Mouse (Mus musculus) olfactory bulb, adult 2 months (tissue): ENCODE measurements around the gene Afap1l2.

ENCODE experiments used
- CTCF ChIP-seq: fragments of 200-500 bp; IDR thresholded peaks from 2 replicates; pipeline ENCODE4 v1.5.1; 2012; ENCODE audit warnings: low read depth, mild to moderate bottlenecking, low read length, moderate library complexity; ENCODE audit not compliant: insufficient read depth
- POLR2A ChIP-seq: fragments of 200-500 bp; IDR thresholded peaks from 2 replicates; pipeline ENCODE4 v1.6.1; 2012; ENCODE audit warnings: mild to moderate bottlenecking, low read depth, low read length, moderate library complexity; ENCODE audit not compliant: insufficient read depth

GRCm38 (mm10) chr19:56920232-56920631, 87.8 kb downstream of the Afap1l2 start:
- no peak for TF ChIP-seq POLR2A
- no peak for TF ChIP-seq CTCF
